Mouse (Mus musculus) spleen, adult 2 months (tissue): Measurements from ENCODE around the gene Cd3d.

Source experiments
- CTCF ChIP-seq: fragments of 200-500 bp; IDR thresholded peaks from 2 replicates; pipeline ENCODE4 v1.5.1; 2011; ENCODE audit warnings: mild to moderate bottlenecking, inconsistent platforms; ENCODE audit not compliant: insufficient read depth, insufficient read length, insufficient replicate concordance; ENCODE audit errors: extremely low read depth
- POLR2A ChIP-seq: fragments of 200-500 bp; IDR thresholded peaks from 2 replicates; pipeline ENCODE4 v1.6.1; 2011; ENCODE audit warnings: low read depth, low read length, inconsistent platforms

GRCm38 (mm10) chr9:44981676-44982075 lies at the start of gene Cd3d:
- TF ChIP-seq CTCF (no peak), POLR2A (no peak)
